Mouse (Mus musculus) liver, embryonic 12.5 days (tissue): ENCODE data around the gene Zdhhc12. TPM values are rescaled to one million over a fixed set of nuclear protein-coding genes. Genes with fewer than 3 reads are reported as not detected.
A peak's percentile ranks its signal among the peaks of the same experiment; 100 is the strongest.

Experiments
- ATAC-seq: fragments of 200-750 bp; cut with Nextera tagmentation; 2 replicates; pipeline ENCODE4 v1.8.0; 2017; ENCODE audit warnings: moderate number of reproducible peaks, mild to moderate bottlenecking, moderate library complexity
- H3K27ac ChIP-seq: fragments of 300-500 bp; sonication (generic); 2 replicates; pipeline ENCODE4 v1.5.1; 2016; ENCODE audit warnings: mild to moderate bottlenecking
- H3K27me3 ChIP-seq: fragments of 300-500 bp; sonication (generic); replicated peaks from 2 replicates; pipeline ENCODE4 v1.6.1; 2016; ENCODE audit warnings: mild to moderate bottlenecking, moderate library complexity
- H3K36me3 ChIP-seq: fragments of 300-500 bp; sonication (generic); 2 replicates; pipeline ENCODE4 v1.6.1; 2016; ENCODE audit warnings: mild to moderate bottlenecking, moderate library complexity
- H3K4me1 ChIP-seq: fragments of 300-500 bp; sonication (generic); 2 replicates; pipeline ENCODE4 v1.6.1; 2016
- H3K4me2 ChIP-seq: fragments of 300-500 bp; sonication (generic); 2 replicates; pipeline ENCODE4 v1.6.1; 2016; ENCODE audit warnings: mild to moderate bottlenecking, moderate library complexity
- H3K4me3 ChIP-seq: fragments of 300-500 bp; sonication (generic); 2 replicates; pipeline ENCODE4 v1.5.1; 2016; ENCODE audit warnings: mild to moderate bottlenecking, moderate library complexity
- H3K9ac ChIP-seq: fragments of 300-500 bp; sonication (generic); 2 replicates; pipeline ENCODE4 v1.6.1; 2016; ENCODE audit warnings: mild to moderate bottlenecking, moderate library complexity
- H3K9me3 ChIP-seq: fragments of 300-500 bp; sonication (generic); replicated peaks from 2 replicates; pipeline ENCODE4 v1.6.1; 2016; ENCODE audit warnings: mild to moderate bottlenecking, moderate library complexity
- WGBS: fragments of 180-500 bp; shearing (Covaris S2); methylation state at CpG from one replicate; pipeline ENCODE4 v1.1.7; 2016; ENCODE audit not compliant: insufficient replicate concordance; 5-methylcytosine and 5-hydroxymethylcytosine counted together
- polyA plus RNA-seq: library from polyadenylated mRNA; unstranded; fragments of >200 nt; fragmentation: Nextera tagmentation; extraction: Ambion mirVana; gene quantifications from 2 replicates; pipeline ENCODE4 v1.2.1, GENCODE M21; 2016

Zdhhc12 gene
- polyA plus RNA-seq, 1 experiment from 2014 or later: 31.0 TPM

GRCm38 (mm10) chr2:30076959-30077358 lies 16.5 kb downstream of the Zdhhc12 start:
- Histone ChIP-seq H3K9me3 (no peaks in the 10 kb centered on the region), H3K27me3 (0 out of 2 replicates have a peak, but pooled peaks cover 6% of the 10 kb centered on the region), H3K36me3 (peaks cover 20% of the 10 kb centered on the region), H3K4me2 (peak overlapping the region; percentile 98), H3K9ac (0 out of 2 replicates have a peak overlapping the region, but pooled peaks have one; percentile 13), H3K4me3 (peak overlapping the region; percentile 68; the same call in 1 of the 2 replicates), H3K27ac (peak overlapping the region; percentile 54), H3K4me1 (peaks cover 32% of the 10 kb centered on the region)
- peak; percentile 13; the same call in 1 of the 2 replicates for ATAC-seq
- WGBS: 45% methylated on average over 6 of the region's 6 CpGs

- H3K36me3 ChIP-seq: peaks cover 23% of the 10 kb centered on the region
- no peaks in the 10 kb centered on the region for H3K9me3 ChIP-seq
- peaks cover 32% of the 10 kb centered on the region for H3K4me1 ChIP-seq
- H3K9ac ChIP-seq: no peak overlapping the region
- no peak for ATAC-seq
- H3K27me3 ChIP-seq: 0 out of 2 replicates have a peak, but pooled peaks cover 6% of the 10 kb centered on the region
- H3K4me2 ChIP-seq: no peak overlapping the region
- H3K4me3 ChIP-seq: no peak overlapping the region
- no peak overlapping the region for H3K27ac ChIP-seq
- 83% methylated on average over 9 of the region's 9 CpGs for WGBS
Measured at GRCm38 (mm10) chr2:30076439-30076838, 17.0 kb downstream of the Zdhhc12 start.

- Histone ChIP-seq H3K4me1 (peaks cover 32% of the 10 kb centered on the region), H3K4me2 (no peak overlapping the region), H3K4me3 (no peak overlapping the region), H3K27ac (no peak overlapping the region), H3K36me3 (peaks cover 25% of the 10 kb centered on the region), H3K9ac (no peak overlapping the region), H3K9me3 (no peaks in the 10 kb centered on the region), H3K27me3 (0 out of 2 replicates have a peak, but pooled peaks cover 6% of the 10 kb centered on the region)
- WGBS: 69% methylated on average over 3 of the region's 3 CpGs
- no peak for ATAC-seq
Measured at GRCm38 (mm10) chr2:30075625-30076024, 17.8 kb downstream of the Zdhhc12 start.

- peaks cover 23% of the 10 kb centered on the region for H3K4me1 ChIP-seq
- no peak overlapping the region for H3K27ac ChIP-seq
- WGBS: 70% methylated on average over 3 of the region's 3 CpGs
- H3K9me3 ChIP-seq: no peaks in the 10 kb centered on the region
- H3K4me3 ChIP-seq: no peak overlapping the region
- no peaks in the 10 kb centered on the region for H3K27me3 ChIP-seq
- no peak overlapping the region for H3K4me2 ChIP-seq
- no peak overlapping the region for H3K9ac ChIP-seq
- H3K36me3 ChIP-seq: peaks cover 48% of the 10 kb centered on the region
- no peak for ATAC-seq
Measured at GRCm38 (mm10) chr2:30073285-30073684, 20.2 kb downstream of the Zdhhc12 start.

- H3K36me3 ChIP-seq: peaks cover 52% of the 10 kb centered on the region
- no peak overlapping the region for H3K4me3 ChIP-seq
- no peak for ATAC-seq
- no peaks in the 10 kb centered on the region for H3K9me3 ChIP-seq
- H3K27me3 ChIP-seq: no peaks in the 10 kb centered on the region
- H3K9ac ChIP-seq: no peak overlapping the region
- H3K4me2 ChIP-seq: no peak overlapping the region
- H3K4me1 ChIP-seq: peaks cover 23% of the 10 kb centered on the region
- no peak overlapping the region for H3K27ac ChIP-seq
- 63% methylated on average over 7 of the region's 7 CpGs for WGBS
Measured at GRCm38 (mm10) chr2:30072875-30073274, 20.6 kb downstream of the Zdhhc12 start.

- peaks cover 43% of the 10 kb centered on the region for H3K36me3 ChIP-seq
- H3K27ac ChIP-seq: peak overlapping the region; percentile 97
- peak overlapping the region; percentile 99 for H3K4me3 ChIP-seq
- peak overlapping the region; percentile 98 for H3K9ac ChIP-seq
- no peak for ATAC-seq
- H3K4me2 ChIP-seq: peak overlapping the region; percentile 97
- H3K9me3 ChIP-seq: no peaks in the 10 kb centered on the region
- no peaks in the 10 kb centered on the region for H3K27me3 ChIP-seq
- 31% methylated on average over 7 of the region's 7 CpGs for WGBS
- peaks cover 48% of the 10 kb centered on the region for H3K4me1 ChIP-seq
Measured at GRCm38 (mm10) chr2:30067962-30068361, 25.5 kb downstream of the Zdhhc12 start.

- peaks cover 36% of the 10 kb centered on the region for H3K36me3 ChIP-seq
- peaks cover 55% of the 10 kb centered on the region for H3K4me1 ChIP-seq
- no peak for ATAC-seq
- H3K27me3 ChIP-seq: no peaks in the 10 kb centered on the region
- H3K9me3 ChIP-seq: no peaks in the 10 kb centered on the region
- peak overlapping the region; percentile 98 for H3K9ac ChIP-seq
- H3K4me2 ChIP-seq: peak overlapping the region; percentile 97
- H3K4me3 ChIP-seq: peak overlapping the region; percentile 99
- WGBS: under 1% methylated on average over 53 of the region's 69 CpGs
- H3K27ac ChIP-seq: peak overlapping the region; percentile 97
Measured at GRCm38 (mm10) chr2:30067031-30067888, 26.2 kb downstream of the Zdhhc12 start.

GRCm38 (mm10) chr2:30066046-30066901 lies 27.2 kb downstream of the Zdhhc12 start:
- peak; percentile 89 for ATAC-seq
- Histone ChIP-seq H3K4me3 (peak overlapping the region; percentile 99), H3K4me2 (peak overlapping the region; percentile 97), H3K9ac (peak overlapping the region; percentile 98), H3K27ac (peak overlapping the region; percentile 97), H3K36me3 (peaks cover 32% of the 10 kb centered on the region), H3K27me3 (no peaks in the 10 kb centered on the region), H3K4me1 (peaks cover 64% of the 10 kb centered on the region), H3K9me3 (no peaks in the 10 kb centered on the region)
- under 1% methylated on average over 83 of the region's 101 CpGs for whole genome bisulfite sequencing

- no peaks in the 10 kb centered on the region for H3K27me3 ChIP-seq
- peak overlapping the region; percentile 76 for H3K4me3 ChIP-seq
- WGBS: 8% methylated on average over 3 of the region's 3 CpGs
- peak overlapping the region; percentile 83 for H3K9ac ChIP-seq
- H3K36me3 ChIP-seq: peaks cover 17% of the 10 kb centered on the region
- H3K4me2 ChIP-seq: peak overlapping the region; percentile 97
- H3K4me1 ChIP-seq: peaks cover 73% of the 10 kb centered on the region
- peak overlapping the region; percentile 92 for H3K27ac ChIP-seq
- H3K9me3 ChIP-seq: no peaks in the 10 kb centered on the region
- no peak for ATAC-seq
Measured at GRCm38 (mm10) chr2:30064298-30064697, 29.1 kb downstream of the Zdhhc12 start.

GRCm38 (mm10) chr2:30063791-30064190 lies 29.7 kb downstream of the Zdhhc12 start:
- no peaks in the 10 kb centered on the region for H3K27me3 ChIP-seq
- H3K4me1 ChIP-seq: peaks cover 69% of the 10 kb centered on the region
- no peaks in the 10 kb centered on the region for H3K9me3 ChIP-seq
- peak overlapping the region; percentile 76 for H3K4me3 ChIP-seq
- H3K36me3 ChIP-seq: peaks cover 12% of the 10 kb centered on the region
- peak overlapping the region; percentile 83 for H3K9ac ChIP-seq
- no peak for ATAC-seq
- peak overlapping the region; percentile 92 for H3K27ac ChIP-seq
- peak overlapping the region; percentile 97 for H3K4me2 ChIP-seq
- 2% methylated on average over 3 of the region's 3 CpGs for WGBS

GRCm38 (mm10) chr2:30063235-30063634 lies 30.2 kb downstream of the Zdhhc12 start:
- Histone ChIP-seq H3K9me3 (no peaks in the 10 kb centered on the region), H3K9ac (peak overlapping the region; percentile 83), H3K4me2 (peak overlapping the region; percentile 97), H3K27ac (peak overlapping the region; percentile 92), H3K27me3 (no peaks in the 10 kb centered on the region), H3K4me1 (peaks cover 64% of the 10 kb centered on the region), H3K36me3 (peaks cover 6% of the 10 kb centered on the region), H3K4me3 (peak overlapping the region; percentile 76)
- ATAC-seq: no peak
- 1% methylated on average over 8 of the region's 8 CpGs for WGBS
